ENCODE assay signal across 17 mouse cellular contexts in the genomic region with DNA sequence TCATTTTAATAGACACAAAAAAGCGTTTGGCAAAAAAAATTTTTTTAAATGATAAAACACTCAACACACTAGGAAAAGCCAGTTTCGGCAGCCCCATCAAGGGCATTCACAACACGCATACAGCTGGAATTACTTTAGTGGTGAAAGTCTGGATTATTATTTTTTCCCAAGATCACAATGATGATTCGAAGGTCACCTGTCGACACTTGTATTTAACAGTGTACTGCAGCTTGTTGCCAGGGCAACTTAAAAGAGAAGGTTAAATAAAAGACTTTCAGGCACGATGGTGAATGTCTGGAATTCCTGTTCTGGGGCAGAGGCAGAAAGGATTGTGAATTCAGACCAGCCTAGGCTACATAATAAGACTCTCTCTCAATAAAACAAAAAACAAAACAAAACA.
"Had no signal": no experiment of that assay in that cellular context is flagged by ENCODE, and none has a peak within 500 bp of the region (broad histone marks: within the 10 kb centered on the region; RNA-seq: fewer than 3 reads in every experiment).

No protein-coding gene starts in this region.

- H3K4me1 ChIP-seq: limb, embryonic 13.5 days; liver, embryonic 12.5 days; liver, embryonic 15.5 days; lung, embryonic 15.5 days; midbrain, embryonic 13.5 days had no signal

- DNase-seq: kidney, adult 18-20 months; kidney, adult 9 months; kidney, postnatal 14 days; kidney, postnatal 4 days; layer of hippocampus, postnatal 36 days; liver; lung, adult 18-20 months; thymus, adult 18-20 months; thymus, postnatal 36 days had no signal

- H3K4me2 ChIP-seq: limb, embryonic 13.5 days; liver, embryonic 12.5 days; liver, embryonic 15.5 days; lung, embryonic 15.5 days; midbrain, embryonic 13.5 days had no signal

- H3K9me3 ChIP-seq: limb, embryonic 13.5 days; liver, embryonic 12.5 days; liver, embryonic 15.5 days; lung, embryonic 15.5 days; midbrain, embryonic 13.5 days had no signal

- H3K36me3 ChIP-seq: limb, embryonic 13.5 days; liver, embryonic 12.5 days; liver, embryonic 15.5 days; lung, embryonic 15.5 days; midbrain, embryonic 13.5 days had no signal

- H3K9ac ChIP-seq: limb, embryonic 13.5 days; liver, embryonic 12.5 days; liver, embryonic 15.5 days; lung, embryonic 15.5 days; midbrain, embryonic 13.5 days had no signal

- ATAC-seq: liver, embryonic 12.5 days; midbrain, embryonic 13.5 days; midbrain, embryonic 16.5 days had no signal

- H3K4me3 ChIP-seq: left cerebral cortex, adult 2 months; limb, embryonic 13.5 days; liver, embryonic 12.5 days; liver, embryonic 15.5 days; lung, embryonic 15.5 days; midbrain, embryonic 13.5 days had no signal

- H3K27ac ChIP-seq: left cerebral cortex, adult 2 months; limb, embryonic 13.5 days; liver, embryonic 12.5 days; liver, embryonic 15.5 days; lung, embryonic 15.5 days; macrophage; midbrain, embryonic 13.5 days had no signal

- H3K27me3 ChIP-seq: limb, embryonic 13.5 days; liver, embryonic 12.5 days; liver, embryonic 15.5 days; lung, embryonic 15.5 days; midbrain, embryonic 13.5 days had no signal
